Mouse (Mus musculus): ENCODE results near the gene Gnaq.
"Not testable (repeated sequence)": the region's sequence is repeated elsewhere in the genome, so short reads cannot be mapped to it uniquely, and the experiment has no call there.

Gnaq gene

GRCm38 (mm10) chr19:16260435-16260832 lies 127.8 kb downstream of the Gnaq start:
- DNase-seq (ENCODE audit: low spot score): no peak

- no peak for DNase-seq (ENCODE audit: low spot score)
Measured at GRCm38 (mm10) chr19:16260973-16261372, 128.3 kb downstream of the Gnaq start.

- no peak for DNase-seq (ENCODE audit: low spot score)
Measured at GRCm38 (mm10) chr19:16261631-16262030, 129.0 kb downstream of the Gnaq start.

GRCm38 (mm10) chr19:16262340-16262739 lies 129.7 kb downstream of the Gnaq start:
- no peak for DNase-seq (ENCODE audit: low spot score)

GRCm38 (mm10) chr19:16267362-16267761 lies 134.7 kb downstream of the Gnaq start:
- DNase-seq (ENCODE audit: low spot score): not testable (repeated sequence)

- no peak for DNase-seq (ENCODE audit: low spot score)
Measured at GRCm38 (mm10) chr19:16270236-16270635, 137.6 kb downstream of the Gnaq start.

- no peak for DNase-seq (ENCODE audit: low spot score)
Measured at GRCm38 (mm10) chr19:16271002-16271401, 138.4 kb downstream of the Gnaq start.

- DNase-seq (ENCODE audit: low spot score): no peak
Measured at GRCm38 (mm10) chr19:16273021-16273420, 140.4 kb downstream of the Gnaq start.

- DNase-seq (ENCODE audit: low spot score): no peak
Measured at GRCm38 (mm10) chr19:16280231-16280630, 147.6 kb downstream of the Gnaq start.

- no peak for DNase-seq (ENCODE audit: low spot score)
Measured at GRCm38 (mm10) chr19:16285051-16286028, 152.7 kb downstream of the Gnaq start.

GRCm38 (mm10) chr19:16286451-16287175 lies 154.0 kb downstream of the Gnaq start:
- no peak for DNase-seq (ENCODE audit: low spot score)

- DNase-seq (ENCODE audit: low spot score): no peak
Measured at GRCm38 (mm10) chr19:16287307-16287706, 154.7 kb downstream of the Gnaq start.

GRCm38 (mm10) chr19:16287971-16288370 lies 155.3 kb downstream of the Gnaq start:
- no peak for DNase-seq (ENCODE audit: low spot score)

GRCm38 (mm10) chr19:16291088-16291487 lies 158.5 kb downstream of the Gnaq start:
- no peak for DNase-seq (ENCODE audit: low spot score)

- no peak for DNase-seq (ENCODE audit: low spot score)
Measured at GRCm38 (mm10) chr19:16292056-16292608, 159.5 kb downstream of the Gnaq start.

- DNase-seq (ENCODE audit: low spot score): no peak
Measured at GRCm38 (mm10) chr19:16292978-16293377, 160.3 kb downstream of the Gnaq start.

GRCm38 (mm10) chr19:16300413-16300812 lies 167.8 kb downstream of the Gnaq start:
- DNase-seq (ENCODE audit: low spot score): no peak

- DNase-seq (ENCODE audit: low spot score): no peak
Measured at GRCm38 (mm10) chr19:16301336-16301735, 168.7 kb downstream of the Gnaq start.

- DNase-seq (ENCODE audit: low spot score): no peak
Measured at GRCm38 (mm10) chr19:16309031-16309430, 176.4 kb downstream of the Gnaq start.

GRCm38 (mm10) chr19:16314295-16314821 lies 181.7 kb downstream of the Gnaq start:
- no peak for DNase-seq (ENCODE audit: low spot score)

- DNase-seq (ENCODE audit: low spot score): no peak
Measured at GRCm38 (mm10) chr19:16315525-16315924, 182.9 kb downstream of the Gnaq start.

GRCm38 (mm10) chr19:16318128-16318811 lies 185.6 kb downstream of the Gnaq start:
- no peak for DNase-seq (ENCODE audit: low spot score)

All from urinary bladder, postnatal 10 days (tissue).